Mouse (Mus musculus): ENCODE data around the gene Mef2c.

DNA sequence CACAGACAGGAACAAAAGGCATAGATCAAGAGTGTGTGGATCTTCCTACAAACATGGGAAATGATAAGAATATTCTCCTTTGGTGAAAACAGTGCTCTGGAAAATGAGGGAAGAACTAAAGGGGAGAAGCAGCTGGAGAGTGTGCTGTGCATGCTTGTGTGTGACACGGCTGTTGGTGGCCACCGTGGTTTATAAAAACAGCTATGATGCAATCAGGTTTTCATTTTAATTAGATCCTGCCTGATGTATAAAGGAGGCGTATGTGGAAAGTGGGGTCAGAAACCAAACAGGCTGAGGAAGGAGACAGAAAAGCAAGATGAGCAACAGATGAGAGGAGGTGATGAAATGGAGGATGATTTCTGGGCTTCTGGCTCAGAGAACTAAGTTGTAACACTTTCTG, 112.0 kb downstream of the Mef2c start:
- TF ChIP-seq CTCF (IDR thresholded peaks at IDR 0.05; ENCODE audit: borderline replicate concordance, extremely low read depth, insufficient read depth, insufficient read length) (no peak), POLR2A (IDR thresholded peaks at IDR 0.05; ENCODE audit: borderline replicate concordance, extremely low read depth, insufficient read depth, insufficient read length, poor library complexity, severe bottlenecking) (no peak)
